Mouse (Mus musculus): ENCODE data around the gene Ttc7b. TPM values are rescaled to one million over a fixed set of nuclear protein-coding genes. Genes with fewer than 3 reads are reported as not detected.

The Ttc7b gene
- polyA plus RNA-seq, 1 experiment from 2014 or later: 6.9 TPM

DNA sequence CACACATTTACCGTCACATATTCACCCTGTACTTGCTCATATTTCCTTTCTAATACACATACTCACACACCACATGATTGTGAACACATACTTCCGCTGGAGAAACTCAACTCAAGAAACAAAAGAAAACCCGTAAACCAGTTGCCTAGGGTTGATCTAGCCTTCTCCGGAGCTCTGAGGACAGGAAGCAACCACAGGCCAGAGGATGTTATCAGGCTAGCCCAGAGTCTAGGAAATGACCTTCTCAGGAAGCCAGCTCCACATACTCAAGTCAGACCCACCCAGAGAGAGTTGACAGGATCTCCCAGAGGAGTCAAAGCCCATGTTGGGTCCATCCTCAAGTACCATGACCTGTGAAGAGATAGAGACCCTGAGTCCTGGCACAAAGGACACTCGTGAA lies 12.0 kb downstream of the Ttc7b start:
- Histone ChIP-seq H3K9ac (no peak overlapping the region), H3K9me3 (replicated peaks) (no peaks in the 10 kb centered on the region), H3K4me3 (no peak overlapping the region), H3K4me1 (replicated peaks) (peaks cover 43% of the 10 kb centered on the region), H3K4me2 (no peak overlapping the region), H3K27me3 (replicated peaks) (no peaks in the 10 kb centered on the region), H3K36me3 (peaks cover 20% of the 10 kb centered on the region), H3K27ac (ENCODE audit: poor library complexity, severe bottlenecking) (no peak overlapping the region)
- 63% methylated on average over 5 of the region's 5 CpGs for WGBS
- ATAC-seq (ENCODE audit: insufficient number of reproducible peaks, low FRiP score): no peak

DNA sequence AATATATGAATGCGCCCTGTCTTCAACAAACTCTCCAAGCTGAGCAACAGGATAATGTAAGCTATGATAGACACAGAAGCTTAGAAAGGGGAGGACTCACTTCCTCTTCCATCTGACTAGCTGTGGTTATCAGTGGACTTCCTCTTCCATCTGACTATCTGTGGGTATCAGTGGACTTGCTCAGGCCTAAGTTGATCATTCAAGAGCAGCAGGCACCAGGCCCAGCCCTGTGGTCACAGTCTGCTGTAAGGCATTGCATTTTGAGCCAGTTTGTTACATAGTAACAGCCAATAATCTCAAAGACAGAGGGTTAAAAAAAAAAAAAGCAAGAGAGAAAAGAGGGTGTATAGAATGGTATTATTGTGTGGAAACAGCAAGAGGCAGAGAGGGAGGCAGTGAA lies 15.1 kb downstream of the Ttc7b start:
- no peak overlapping the region for H3K4me2 ChIP-seq
- 84% methylated on average over 1 of the region's 1 CpGs for WGBS

DNA sequence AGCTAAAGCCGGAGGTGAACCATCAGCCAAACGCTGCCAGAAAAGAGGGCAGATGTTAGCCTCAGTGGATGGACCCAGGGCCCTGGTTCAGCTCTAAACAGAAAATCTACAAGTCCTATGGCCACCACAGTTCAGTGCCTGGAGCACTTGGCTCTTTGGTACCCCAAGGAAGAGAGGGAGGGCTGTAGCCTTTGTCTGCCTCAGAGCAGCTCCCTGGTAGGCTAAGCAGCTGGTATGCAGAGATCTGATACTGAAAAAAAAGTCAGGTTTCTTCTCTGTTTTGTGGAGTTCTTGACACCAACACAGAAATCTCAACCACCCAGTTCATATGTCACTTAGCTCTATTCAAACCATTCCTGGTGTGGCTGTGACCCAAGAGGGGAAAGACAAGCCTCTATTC lies 16.0 kb downstream of the Ttc7b start:
- H3K27me3 ChIP-seq (replicated peaks): no peaks in the 10 kb centered on the region
- WGBS: 84% methylated on average over 2 of the region's 2 CpGs
- H3K4me1 ChIP-seq (replicated peaks): peaks cover 42% of the 10 kb centered on the region
- H3K9me3 ChIP-seq (replicated peaks): no peaks in the 10 kb centered on the region
- peaks cover 5% of the 10 kb centered on the region for H3K36me3 ChIP-seq
- no peak overlapping the region for H3K4me3 ChIP-seq
- H3K9ac ChIP-seq: no peak overlapping the region
- H3K27ac ChIP-seq (ENCODE audit: poor library complexity, severe bottlenecking): no peak overlapping the region
- H3K4me2 ChIP-seq: no peak overlapping the region
- no peak for ATAC-seq (ENCODE audit: insufficient number of reproducible peaks, low FRiP score)

More for the DNA sequence above, 15.1 kb downstream of the Ttc7b start:
- no peaks in the 10 kb centered on the region for H3K27me3 ChIP-seq (replicated peaks)
- H3K4me3 ChIP-seq: no peak overlapping the region
- no peak overlapping the region for H3K27ac ChIP-seq (ENCODE audit: poor library complexity, severe bottlenecking)
- peaks cover 51% of the 10 kb centered on the region for H3K4me1 ChIP-seq (replicated peaks)
- no peak overlapping the region for H3K9ac ChIP-seq
- ATAC-seq (ENCODE audit: insufficient number of reproducible peaks, low FRiP score): no peak
- H3K36me3 ChIP-seq: peaks cover 2% of the 10 kb centered on the region; the same call in 1 of the 2 replicates
- H3K9me3 ChIP-seq (replicated peaks): no peaks in the 10 kb centered on the region

DNA sequence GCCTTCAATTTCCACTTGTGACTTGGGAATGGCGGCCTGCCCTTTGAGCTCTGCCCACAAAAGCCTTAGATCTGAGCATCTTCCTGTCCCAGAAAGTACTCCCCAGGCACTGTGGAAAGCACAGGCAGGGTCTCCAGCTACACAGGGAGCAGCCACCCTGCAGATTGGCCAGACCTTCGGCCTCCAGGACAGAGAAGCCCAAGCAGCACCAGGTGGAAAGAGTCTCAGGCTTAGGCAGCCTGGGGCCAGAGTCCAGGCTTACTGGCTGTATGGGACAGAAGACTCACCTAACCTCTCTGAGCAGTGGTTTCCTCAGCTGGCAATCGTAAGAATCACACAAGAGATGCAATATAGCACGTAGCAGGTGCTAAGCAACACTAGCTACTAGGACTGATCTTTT lies 17.0 kb downstream of the Ttc7b start:
- H3K27ac ChIP-seq (ENCODE audit: poor library complexity, severe bottlenecking): no peak overlapping the region
- H3K27me3 ChIP-seq (replicated peaks): no peaks in the 10 kb centered on the region
- no peak overlapping the region for H3K9ac ChIP-seq
- H3K4me3 ChIP-seq: no peak overlapping the region
- no peak for ATAC-seq (ENCODE audit: insufficient number of reproducible peaks, low FRiP score)
- WGBS: 72% methylated on average over 4 of the region's 4 CpGs
- H3K36me3 ChIP-seq: peaks cover 14% of the 10 kb centered on the region
- H3K4me1 ChIP-seq (replicated peaks): peaks cover 36% of the 10 kb centered on the region
- H3K4me2 ChIP-seq: no peak overlapping the region
- H3K9me3 ChIP-seq (replicated peaks): no peaks in the 10 kb centered on the region

DNA sequence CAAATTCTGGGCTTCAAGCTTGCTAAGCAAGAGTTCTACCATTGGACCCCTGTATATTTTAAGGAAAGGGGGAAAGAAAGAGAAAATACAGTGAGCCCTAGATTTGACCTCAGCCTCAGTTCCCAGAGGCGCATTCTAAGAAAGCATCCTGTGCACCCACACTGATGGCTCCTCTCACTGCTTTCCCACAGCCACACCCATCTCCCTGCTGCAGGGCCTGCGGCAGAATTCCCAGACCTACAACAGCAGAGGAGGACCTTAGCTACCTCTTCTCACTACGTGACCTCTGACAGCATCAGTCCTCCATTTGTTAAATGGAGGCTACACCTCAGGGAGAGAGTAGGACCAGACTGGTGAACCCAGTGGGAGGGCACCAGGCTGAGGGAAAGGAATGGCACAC lies 18.1 kb downstream of the Ttc7b start:
- Histone ChIP-seq H3K36me3 (peaks cover 24% of the 10 kb centered on the region), H3K4me3 (no peak overlapping the region), H3K4me1 (replicated peaks) (peaks cover 36% of the 10 kb centered on the region), H3K4me2 (no peak overlapping the region), H3K27me3 (replicated peaks) (no peaks in the 10 kb centered on the region), H3K9me3 (replicated peaks) (no peaks in the 10 kb centered on the region), H3K9ac (no peak overlapping the region), H3K27ac (ENCODE audit: poor library complexity, severe bottlenecking) (no peak overlapping the region)
- 82% methylated on average over 3 of the region's 3 CpGs for WGBS
- ATAC-seq (ENCODE audit: insufficient number of reproducible peaks, low FRiP score): no peak

- H3K27ac ChIP-seq (ENCODE audit: poor library complexity, severe bottlenecking): no peak overlapping the region
- 63% methylated on average over 4 of the region's 4 CpGs for WGBS
- no peaks in the 10 kb centered on the region for H3K27me3 ChIP-seq (replicated peaks)
- H3K4me3 ChIP-seq: no peak overlapping the region
- H3K4me2 ChIP-seq: no peak overlapping the region
- H3K36me3 ChIP-seq: peaks cover 36% of the 10 kb centered on the region
- H3K9ac ChIP-seq: no peak overlapping the region
- H3K9me3 ChIP-seq (replicated peaks): no peaks in the 10 kb centered on the region
- no peak for ATAC-seq (ENCODE audit: insufficient number of reproducible peaks, low FRiP score)
- H3K4me1 ChIP-seq (replicated peaks): peaks cover 36% of the 10 kb centered on the region
Observed at GRCm38 (mm10) chr12:100501261-100501660, 19.4 kb downstream of the Ttc7b start.

- WGBS: 87% methylated on average over 13 of the region's 13 CpGs
- no peak for ATAC-seq (ENCODE audit: insufficient number of reproducible peaks, low FRiP score)
- peaks cover 51% of the 10 kb centered on the region for H3K36me3 ChIP-seq
Observed at GRCm38 (mm10) chr12:100499469-100499868, 21.2 kb downstream of the Ttc7b start.

DNA sequence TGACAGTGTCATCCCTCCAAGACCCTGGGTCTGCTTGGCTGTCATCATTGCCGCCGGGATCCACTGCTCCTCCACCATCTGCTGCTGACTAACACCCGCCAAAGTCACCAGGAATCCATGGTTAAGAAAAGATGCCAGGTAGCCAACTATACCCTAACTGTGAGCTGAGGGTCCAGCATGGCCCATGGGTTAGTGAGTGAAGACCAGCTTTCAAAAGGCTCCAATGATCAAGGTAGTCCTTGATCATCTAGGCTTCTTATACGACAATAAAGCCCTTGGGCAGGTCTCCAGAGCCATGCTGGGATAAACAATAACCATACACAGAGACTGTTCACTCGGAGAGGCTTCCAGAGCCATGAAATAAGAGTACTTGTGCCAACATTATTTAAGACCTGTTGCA lies 22.6 kb downstream of the Ttc7b start:
- H3K36me3 ChIP-seq: peaks cover 63% of the 10 kb centered on the region
- H3K4me2 ChIP-seq: no peak overlapping the region
- 89% methylated on average over 5 of the region's 5 CpGs for WGBS
- no peak for ATAC-seq (ENCODE audit: insufficient number of reproducible peaks, low FRiP score)
- H3K9me3 ChIP-seq (replicated peaks): no peaks in the 10 kb centered on the region
- H3K27me3 ChIP-seq (replicated peaks): no peaks in the 10 kb centered on the region
- H3K4me1 ChIP-seq (replicated peaks): peaks cover 14% of the 10 kb centered on the region
- no peak overlapping the region for H3K4me3 ChIP-seq
- no peak overlapping the region for H3K9ac ChIP-seq
- H3K27ac ChIP-seq (ENCODE audit: poor library complexity, severe bottlenecking): no peak overlapping the region

More at GRCm38 (mm10) chr12:100499469-100499868, 21.2 kb downstream of the Ttc7b start:
- no peak overlapping the region for H3K4me3 ChIP-seq
- no peak overlapping the region for H3K27ac ChIP-seq (ENCODE audit: poor library complexity, severe bottlenecking)
- H3K9me3 ChIP-seq (replicated peaks): no peaks in the 10 kb centered on the region
- H3K27me3 ChIP-seq (replicated peaks): no peaks in the 10 kb centered on the region
- no peak overlapping the region for H3K4me2 ChIP-seq
- no peak overlapping the region for H3K9ac ChIP-seq
- H3K4me1 ChIP-seq (replicated peaks): peaks cover 28% of the 10 kb centered on the region

DNA sequence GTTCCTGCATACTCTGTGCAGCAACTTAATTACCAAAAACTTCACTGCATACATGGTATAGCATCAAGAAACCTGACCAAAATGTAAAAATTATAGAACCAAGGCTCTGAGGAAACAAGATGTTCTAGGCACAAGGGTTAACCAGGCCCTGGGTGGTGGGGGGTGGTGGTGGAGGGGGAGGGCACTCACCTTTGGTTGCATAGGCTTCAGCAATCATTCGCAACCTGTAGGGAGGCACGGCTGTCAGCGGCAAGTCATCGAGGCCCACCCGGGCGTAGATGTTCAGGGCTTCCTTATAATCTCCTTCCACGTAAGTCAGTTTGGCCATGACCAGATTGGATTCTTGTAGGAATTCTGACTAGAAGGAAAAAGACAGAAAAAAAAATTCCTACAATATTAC lies 25.5 kb downstream of the Ttc7b start:
- Histone ChIP-seq H3K36me3 (peaks cover 76% of the 10 kb centered on the region), H3K4me1 (replicated peaks) (no peaks in the 10 kb centered on the region), H3K27me3 (replicated peaks) (no peaks in the 10 kb centered on the region), H3K9me3 (replicated peaks) (no peaks in the 10 kb centered on the region), H3K4me2 (no peak overlapping the region), H3K4me3 (no peak overlapping the region), H3K9ac (no peak overlapping the region), H3K27ac (ENCODE audit: poor library complexity, severe bottlenecking) (no peak overlapping the region)
- WGBS: 87% methylated on average over 7 of the region's 7 CpGs
- ATAC-seq (ENCODE audit: insufficient number of reproducible peaks, low FRiP score): no peak

GRCm38 (mm10) chr12:100493211-100493610 lies 27.4 kb downstream of the Ttc7b start:
- Histone ChIP-seq H3K4me2 (no peak overlapping the region), H3K4me3 (no peak overlapping the region), H3K27ac (ENCODE audit: poor library complexity, severe bottlenecking) (no peak overlapping the region), H3K4me1 (replicated peaks) (no peaks in the 10 kb centered on the region), H3K9me3 (replicated peaks) (no peaks in the 10 kb centered on the region), H3K27me3 (replicated peaks) (no peaks in the 10 kb centered on the region), H3K9ac (no peak overlapping the region), H3K36me3 (peaks cover 69% of the 10 kb centered on the region)
- ATAC-seq (ENCODE audit: insufficient number of reproducible peaks, low FRiP score): no peak
- 82% methylated on average over 5 of the region's 5 CpGs for WGBS

DNA sequence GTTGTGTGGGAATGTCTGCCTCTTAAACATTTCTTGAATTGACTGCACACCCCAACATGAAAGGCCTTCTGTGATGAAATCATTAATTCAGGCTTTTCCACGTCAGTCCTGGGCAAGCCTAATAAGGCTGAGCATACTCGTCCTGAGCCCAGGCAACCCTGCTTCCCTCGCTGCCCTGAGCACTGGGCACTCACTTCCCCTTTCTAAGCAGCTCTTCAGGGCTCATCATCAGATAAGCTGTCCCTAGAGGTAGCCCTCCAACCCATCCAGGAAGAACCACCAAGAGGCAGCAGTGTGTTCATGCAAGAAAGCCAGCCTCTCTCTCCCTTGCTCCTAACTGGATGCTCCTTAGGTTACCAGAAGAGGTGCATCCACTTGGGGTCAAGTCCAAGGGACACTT lies 27.9 kb downstream of the Ttc7b start:
- Histone ChIP-seq H3K9me3 (replicated peaks) (no peaks in the 10 kb centered on the region), H3K27ac (ENCODE audit: poor library complexity, severe bottlenecking) (no peak overlapping the region), H3K9ac (no peak overlapping the region), H3K36me3 (peaks cover 68% of the 10 kb centered on the region), H3K27me3 (replicated peaks) (no peaks in the 10 kb centered on the region), H3K4me1 (replicated peaks) (no peaks in the 10 kb centered on the region), H3K4me3 (no peak overlapping the region), H3K4me2 (no peak overlapping the region)
- ATAC-seq (ENCODE audit: insufficient number of reproducible peaks, low FRiP score): no peak
- WGBS: 87% methylated on average over 3 of the region's 3 CpGs

- Histone ChIP-seq H3K36me3 (peaks cover 67% of the 10 kb centered on the region), H3K9me3 (replicated peaks) (no peaks in the 10 kb centered on the region), H3K4me2 (no peak overlapping the region), H3K4me1 (replicated peaks) (no peaks in the 10 kb centered on the region), H3K4me3 (no peak overlapping the region), H3K9ac (no peak overlapping the region), H3K27ac (ENCODE audit: poor library complexity, severe bottlenecking) (no peak overlapping the region), H3K27me3 (replicated peaks) (no peaks in the 10 kb centered on the region)
- WGBS: 92% methylated on average over 10 of the region's 10 CpGs
- no peak for ATAC-seq (ENCODE audit: insufficient number of reproducible peaks, low FRiP score)
Observed at GRCm38 (mm10) chr12:100491967-100492611, 28.5 kb downstream of the Ttc7b start.
